Mouse (Mus musculus) embryonic facial prominence, embryonic 14.5 days (tissue): ENCODE measurements around the gene Loxl4. TPM values are rescaled to one million over a fixed set of nuclear protein-coding genes. Genes with fewer than 3 reads are reported as not detected.

Source experiments
- ATAC-seq: fragments of 200-750 bp; cut with Nextera tagmentation; 2 replicates; pipeline ENCODE4 v1.8.0; 2017; ENCODE audit warnings: low read depth, moderate number of reproducible peaks, moderate TSS enrichment
- DNase-seq: peaks from one replicate; pipeline ENCODE4 v3.0.0-alpha.2; 2015; ENCODE audit warnings: low spot score
- H3K27ac ChIP-seq: fragments of 300-500 bp; sonication (generic); replicated peaks from 2 replicates; pipeline ENCODE4 v1.5.1; 2014; ENCODE audit warnings: low read depth, mild to moderate bottlenecking, low read length, moderate library complexity
- H3K27me3 ChIP-seq: fragments of 300-500 bp; sonication (generic); replicated peaks from 2 replicates; pipeline ENCODE4 v1.6.1; 2014; ENCODE audit warnings: low read length; ENCODE audit not compliant: control insufficient read depth, insufficient read depth
- H3K36me3 ChIP-seq: fragments of 300-500 bp; sonication (generic); 2 replicates; pipeline ENCODE4 v1.6.1; 2014; ENCODE audit warnings: low read length, mixed read lengths; ENCODE audit not compliant: control insufficient read depth, insufficient read depth
- H3K4me1 ChIP-seq: fragments of 300-500 bp; sonication (generic); 2 replicates; pipeline ENCODE4 v1.6.1; 2014; ENCODE audit warnings: antibody characterized with exemption, low read length; ENCODE audit not compliant: control insufficient read depth, insufficient read depth
- H3K4me2 ChIP-seq: fragments of 300-500 bp; sonication (generic); 2 replicates; pipeline ENCODE4 v1.6.1; 2014; ENCODE audit warnings: low read depth, mild to moderate bottlenecking, low read length, moderate library complexity, mixed read lengths
- H3K4me3 ChIP-seq: fragments of 300-500 bp; sonication (generic); 2 replicates; pipeline ENCODE4 v1.5.1; 2014; ENCODE audit warnings: low read depth, mild to moderate bottlenecking, low read length
- H3K9ac ChIP-seq: fragments of 300-500 bp; sonication (generic); 2 replicates; pipeline ENCODE4 v1.6.1; 2014; ENCODE audit warnings: low read depth, mild to moderate bottlenecking, low read length, moderate library complexity, mixed read lengths
- H3K9me3 ChIP-seq: fragments of 300-500 bp; sonication (generic); 2 replicates; pipeline ENCODE4 v1.6.1; 2016; ENCODE audit warnings: low read length; ENCODE audit not compliant: control insufficient read depth
- WGBS: fragments of 180-500 bp; shearing (Covaris S2); extraction: QIAGEN DNeasy Blood & Tissue Kit; methylation state at CpG from one replicate; pipeline ENCODE4 v1.1.7; 2014; 5-methylcytosine and 5-hydroxymethylcytosine counted together
- polyA plus RNA-seq: library from polyadenylated mRNA; unstranded; fragments of >200 nt; fragmentation: Nextera tagmentation; extraction: Ambion mirVana; gene quantifications from 2 replicates; pipeline ENCODE4 v1.2.1, GENCODE M21; 2014

Loxl4 gene
- 3.1 and 4.1 TPM in 2 replicates for polyA plus RNA-seq

- Histone ChIP-seq H3K36me3 (no peaks in the 10 kb centered on the region), H3K27me3 (peaks cover 14% of the 10 kb centered on the region), H3K4me1 (peaks cover 8% of the 10 kb centered on the region), H3K9ac (peak within 1 kb of the TSS; percentile 62), H3K27ac (no peak within 1 kb of the TSS), H3K4me3 (peak within 1 kb of the TSS; percentile 41), H3K4me2 (peak within 1 kb of the TSS; percentile 82), H3K9me3 (no peaks in the 10 kb centered on the region)
- 0 out of 2 replicates have a peak, but pooled peaks have one; percentile 47 for ATAC-seq
- WGBS: 1% methylated on average over 16 of the region's 37 CpGs
- DNase-seq: peak; percentile 57
Observed at GRCm38 (mm10) chr19:42612654-42613053, at the start of gene Loxl4. Gene Loxl4, minus strand, starts transcription at chr19:42612813.

- DNase-seq (no peak), ATAC-seq (no peak)
- Histone ChIP-seq H3K9me3 (no peaks in the 10 kb centered on the region), H3K27me3 (no peaks in the 10 kb centered on the region), H3K36me3 (no peaks in the 10 kb centered on the region), H3K27ac (no peak overlapping the region), H3K4me3 (no peak overlapping the region), H3K4me1 (peaks cover 10% of the 10 kb centered on the region), H3K4me2 (no peak overlapping the region), H3K9ac (no peak overlapping the region)
- whole genome bisulfite sequencing: 69% methylated on average over 9 of the region's 9 CpGs
Observed at GRCm38 (mm10) chr19:42661430-42662164, 49.0 kb upstream of the Loxl4 start.

DNA sequence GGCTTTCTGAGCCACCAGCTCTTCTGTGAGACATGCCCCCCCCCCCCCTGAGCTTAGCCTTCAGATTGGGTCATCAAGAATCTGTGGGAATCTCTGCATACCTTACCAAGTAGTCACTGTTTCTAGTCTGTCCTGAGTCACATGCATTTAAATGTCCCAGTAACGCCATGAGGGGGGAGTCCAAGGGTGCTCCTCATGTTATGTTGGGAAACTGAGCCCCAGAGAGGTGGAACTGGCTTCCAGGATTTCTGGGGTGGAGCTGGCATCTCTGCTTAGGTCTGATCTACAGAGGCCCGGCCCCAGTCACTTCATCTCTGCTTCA, 47.6 kb upstream of the Loxl4 start:
- H3K36me3 ChIP-seq: no peaks in the 10 kb centered on the region
- H3K4me1 ChIP-seq: peaks cover 10% of the 10 kb centered on the region
- no peak overlapping the region for H3K4me3 ChIP-seq
- H3K27me3 ChIP-seq: no peaks in the 10 kb centered on the region
- no peaks in the 10 kb centered on the region for H3K9me3 ChIP-seq
- 87% methylated on average over 2 of the region's 2 CpGs for WGBS
- ATAC-seq (no peak), DNase-seq (no peak)
- H3K4me2 ChIP-seq: no peak overlapping the region
- no peak overlapping the region for H3K27ac ChIP-seq
- H3K9ac ChIP-seq: no peak overlapping the region

GRCm38 (mm10) chr19:42659354-42660243, 47.0 kb upstream of the Loxl4 start:
- Histone ChIP-seq H3K9me3 (no peaks in the 10 kb centered on the region), H3K4me3 (no peak overlapping the region), H3K36me3 (no peaks in the 10 kb centered on the region), H3K4me1 (peaks cover 10% of the 10 kb centered on the region), H3K9ac (no peak overlapping the region), H3K27ac (no peak overlapping the region), H3K27me3 (no peaks in the 10 kb centered on the region), H3K4me2 (no peak overlapping the region)
- DNase-seq: no peak
- 37% methylated on average over 21 of the region's 21 CpGs for WGBS
- ATAC-seq: no peak

DNA sequence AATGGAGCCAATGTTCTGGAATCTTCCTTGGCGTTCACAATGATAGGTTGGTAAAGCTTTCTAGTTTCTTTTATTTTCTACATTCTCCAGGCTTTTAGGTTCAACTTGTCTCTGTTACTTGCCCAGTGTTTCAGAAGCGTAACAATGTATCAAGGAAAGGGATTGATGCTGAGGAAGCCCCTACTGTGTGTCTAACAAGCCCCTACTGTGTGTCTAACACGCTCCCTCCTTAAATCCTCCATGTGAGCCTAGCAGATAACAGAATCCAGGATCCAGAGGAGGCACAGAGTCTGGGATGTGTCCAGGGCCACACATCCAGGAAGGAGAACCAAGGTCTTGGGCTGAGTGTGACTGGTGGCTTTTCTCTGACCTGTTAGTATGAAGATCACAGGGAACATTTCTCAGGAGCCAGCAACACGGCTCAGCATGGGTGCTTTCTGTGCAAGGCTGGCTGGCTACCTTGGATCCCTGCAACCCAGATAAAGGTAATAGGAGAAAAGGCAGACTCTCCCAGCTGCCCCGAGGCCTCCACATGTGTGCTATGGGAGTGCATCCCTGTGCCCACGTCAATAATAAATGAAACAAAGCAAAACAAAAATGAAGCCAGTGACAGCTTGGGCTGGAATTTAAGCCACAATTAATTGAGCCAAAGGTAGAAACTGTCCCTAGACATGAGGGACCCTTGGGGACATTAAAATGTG, 46.0 kb upstream of the Loxl4 start:
- Histone ChIP-seq H3K4me2 (no peak overlapping the region), H3K4me1 (peaks cover 10% of the 10 kb centered on the region), H3K36me3 (no peaks in the 10 kb centered on the region), H3K4me3 (no peak overlapping the region), H3K27ac (no peak overlapping the region), H3K27me3 (no peaks in the 10 kb centered on the region), H3K9ac (no peak overlapping the region), H3K9me3 (no peaks in the 10 kb centered on the region)
- no peak for ATAC-seq
- 77% methylated on average over 6 of the region's 6 CpGs for WGBS
- no peak for DNase-seq

GRCm38 (mm10) chr19:42657769-42658168, 45.2 kb upstream of the Loxl4 start:
- H3K9ac ChIP-seq: no peak overlapping the region
- H3K4me1 ChIP-seq: peaks cover 10% of the 10 kb centered on the region
- 13% methylated on average over 4 of the region's 4 CpGs for WGBS
- H3K9me3 ChIP-seq: no peaks in the 10 kb centered on the region
- DNase-seq (peak; percentile 74), ATAC-seq (no peak)
- H3K4me3 ChIP-seq: no peak overlapping the region
- no peaks in the 10 kb centered on the region for H3K27me3 ChIP-seq
- H3K4me2 ChIP-seq: no peak overlapping the region
- H3K27ac ChIP-seq: no peak overlapping the region
- no peaks in the 10 kb centered on the region for H3K36me3 ChIP-seq

DNA sequence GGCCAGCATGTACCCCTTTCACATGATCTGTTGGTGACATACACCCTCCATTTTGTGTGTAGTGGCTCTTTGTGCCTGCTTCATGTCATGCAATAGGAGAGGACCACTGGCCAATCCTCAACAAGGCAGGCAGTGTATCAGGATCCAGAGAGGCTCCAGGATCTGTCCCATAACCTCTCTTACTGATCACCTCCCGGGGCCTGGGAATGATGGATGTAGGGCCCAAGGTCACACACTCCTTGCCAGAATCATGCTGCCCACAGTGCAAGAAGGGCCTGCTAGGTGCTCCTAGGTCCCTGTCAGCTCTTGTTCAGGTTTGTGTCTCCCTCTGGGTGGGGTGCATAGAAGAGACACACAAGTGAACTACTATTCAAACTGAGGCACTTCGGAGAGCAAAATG, 44.7 kb upstream of the Loxl4 start:
- no peaks in the 10 kb centered on the region for H3K9me3 ChIP-seq
- no peak overlapping the region for H3K4me3 ChIP-seq
- H3K4me1 ChIP-seq: peaks cover 10% of the 10 kb centered on the region
- no peak overlapping the region for H3K9ac ChIP-seq
- H3K4me2 ChIP-seq: no peak overlapping the region
- H3K27ac ChIP-seq: no peak overlapping the region
- H3K36me3 ChIP-seq: no peaks in the 10 kb centered on the region
- WGBS: 89% methylated on average over 2 of the region's 2 CpGs
- H3K27me3 ChIP-seq: no peaks in the 10 kb centered on the region
- DNase-seq (no peak), ATAC-seq (no peak)

GRCm38 (mm10) chr19:42655006-42655405, 42.4 kb upstream of the Loxl4 start:
- Histone ChIP-seq H3K4me2 (no peak overlapping the region), H3K4me3 (no peak overlapping the region), H3K9me3 (no peaks in the 10 kb centered on the region), H3K27me3 (no peaks in the 10 kb centered on the region), H3K36me3 (no peaks in the 10 kb centered on the region), H3K9ac (no peak overlapping the region), H3K27ac (no peak overlapping the region), H3K4me1 (peaks cover 9% of the 10 kb centered on the region)
- 13% methylated on average over 1 of the region's 1 CpGs for WGBS
- peak; percentile 59 for DNase-seq
- ATAC-seq: peak; percentile 37; the same call in 1 of the 2 replicates
